Mouse (Mus musculus): ENCODE measurements around the gene Trappc10. TPM values are rescaled to one million over a fixed set of nuclear protein-coding genes. Genes with fewer than 3 reads are reported as not detected.

The Trappc10 gene
- polyA plus RNA-seq, 2 experiments: 19.0 to 32.4 TPM

- H3K4me3 ChIP-seq (replicated peaks; ENCODE audit: low read length): peak overlapping the region; percentile 19
- DNase-seq (ENCODE audit: low spot score) (peak; percentile 14), ATAC-seq (ENCODE audit: low FRiP score, low read depth) (peak; percentile 23; the same call in 1 of the 2 replicates)
- H3K9ac ChIP-seq (ENCODE audit: low read depth, low read length, severe bottlenecking): no peak overlapping the region; the same call in 1 of the 2 replicates
- peaks cover 34% of the 10 kb centered on the region for H3K36me3 ChIP-seq (ENCODE audit: control insufficient read depth, insufficient read depth, low read length)
- H3K4me2 ChIP-seq (replicated peaks; ENCODE audit: low read depth, low read length, severe bottlenecking): peak overlapping the region; percentile 35
- WGBS: 15% methylated on average over 17 of the region's 17 CpGs
- no peak for TF ChIP-seq POLR2A (IDR thresholded peaks at IDR 0.05; ENCODE audit: borderline replicate concordance, extremely low read depth, insufficient read depth, insufficient read length)
- no peak overlapping the region for H3K27ac ChIP-seq (replicated peaks; ENCODE audit: low read depth, low read length)
- peaks cover 9% of the 10 kb centered on the region; the same call in 1 of the 2 replicates for H3K4me1 ChIP-seq (ENCODE audit: control insufficient read depth, insufficient read depth, low read length)
- H3K9me3 ChIP-seq (ENCODE audit: control insufficient read depth, low read length): no peaks in the 10 kb centered on the region
- no peaks in the 10 kb centered on the region for H3K27me3 ChIP-seq (ENCODE audit: control insufficient read depth, insufficient read depth, low read length)
Measured at GRCm38 (mm10) chr10:78159252-78159878, 85.1 kb downstream of the Trappc10 start.

GRCm38 (mm10) chr10:78158041-78158440, 86.4 kb downstream of the Trappc10 start:
- WGBS: 88% methylated on average over 15 of the region's 15 CpGs
- DNase-seq (ENCODE audit: low spot score) (no peak), ATAC-seq (ENCODE audit: low FRiP score, low read depth) (no peak)
- peaks cover 9% of the 10 kb centered on the region; the same call in 1 of the 2 replicates for H3K4me1 ChIP-seq (ENCODE audit: control insufficient read depth, insufficient read depth, low read length)
- H3K36me3 ChIP-seq (ENCODE audit: control insufficient read depth, insufficient read depth, low read length): peaks cover 21% of the 10 kb centered on the region
- no peaks in the 10 kb centered on the region for H3K9me3 ChIP-seq (ENCODE audit: control insufficient read depth, low read length)
- no peaks in the 10 kb centered on the region for H3K27me3 ChIP-seq (ENCODE audit: control insufficient read depth, insufficient read depth, low read length)
- H3K9ac ChIP-seq (ENCODE audit: low read depth, low read length, severe bottlenecking): no peak overlapping the region
- H3K4me2 ChIP-seq (replicated peaks; ENCODE audit: low read depth, low read length, severe bottlenecking): no peak overlapping the region
- no peak overlapping the region for H3K4me3 ChIP-seq (replicated peaks; ENCODE audit: low read length)
- H3K27ac ChIP-seq (replicated peaks; ENCODE audit: low read depth, low read length): no peak overlapping the region
- no peak for TF ChIP-seq POLR2A (IDR thresholded peaks at IDR 0.05; ENCODE audit: borderline replicate concordance, extremely low read depth, insufficient read depth, insufficient read length)

GRCm38 (mm10) chr10:78156926-78157325, 87.5 kb downstream of the Trappc10 start:
- Histone ChIP-seq H3K27ac (replicated peaks; ENCODE audit: low read depth, low read length) (no peak overlapping the region), H3K4me1 (ENCODE audit: control insufficient read depth, insufficient read depth, low read length) (peaks cover 9% of the 10 kb centered on the region; the same call in 1 of the 2 replicates), H3K4me3 (replicated peaks; ENCODE audit: low read length) (no peak overlapping the region), H3K4me2 (replicated peaks; ENCODE audit: low read depth, low read length, severe bottlenecking) (no peak overlapping the region), H3K27me3 (ENCODE audit: control insufficient read depth, insufficient read depth, low read length) (no peaks in the 10 kb centered on the region), H3K9me3 (ENCODE audit: control insufficient read depth, low read length) (no peaks in the 10 kb centered on the region), H3K9ac (ENCODE audit: low read depth, low read length, severe bottlenecking) (no peak overlapping the region), H3K36me3 (ENCODE audit: control insufficient read depth, insufficient read depth, low read length) (0 out of 2 replicates have a peak, but pooled peaks cover 10% of the 10 kb centered on the region)
- no peak for DNase-seq (ENCODE audit: low spot score)
- WGBS: 78% methylated on average over 6 of the region's 6 CpGs
- no peak for ATAC-seq (ENCODE audit: low FRiP score, low read depth)
- no peak for TF ChIP-seq POLR2A (IDR thresholded peaks at IDR 0.05; ENCODE audit: borderline replicate concordance, extremely low read depth, insufficient read depth, insufficient read length)

- Histone ChIP-seq H3K27ac (replicated peaks; ENCODE audit: low read depth, low read length) (no peak overlapping the region), H3K9me3 (ENCODE audit: control insufficient read depth, low read length) (no peaks in the 10 kb centered on the region), H3K36me3 (ENCODE audit: control insufficient read depth, insufficient read depth, low read length) (no peaks in the 10 kb centered on the region), H3K9ac (ENCODE audit: low read depth, low read length, severe bottlenecking) (no peak overlapping the region), H3K4me3 (replicated peaks; ENCODE audit: low read length) (no peak overlapping the region), H3K27me3 (ENCODE audit: control insufficient read depth, insufficient read depth, low read length) (no peaks in the 10 kb centered on the region), H3K4me1 (ENCODE audit: control insufficient read depth, insufficient read depth, low read length) (no peaks in the 10 kb centered on the region), H3K4me2 (replicated peaks; ENCODE audit: low read depth, low read length, severe bottlenecking) (no peak overlapping the region)
- TF ChIP-seq POLR2A (IDR thresholded peaks at IDR 0.05; ENCODE audit: borderline replicate concordance, extremely low read depth, insufficient read depth, insufficient read length): no peak
- ATAC-seq (ENCODE audit: low FRiP score, low read depth) (no peak), DNase-seq (ENCODE audit: low spot score) (no peak)
- WGBS: 63% methylated on average over 10 of the region's 10 CpGs
Measured at GRCm38 (mm10) chr10:78148834-78149766, 95.3 kb downstream of the Trappc10 start.

GRCm38 (mm10) chr10:78147908-78148441, 96.5 kb downstream of the Trappc10 start:
- TF ChIP-seq POLR2A (IDR thresholded peaks at IDR 0.05; ENCODE audit: borderline replicate concordance, extremely low read depth, insufficient read depth, insufficient read length): no peak
- Histone ChIP-seq H3K9me3 (ENCODE audit: control insufficient read depth, low read length) (no peaks in the 10 kb centered on the region), H3K27ac (replicated peaks; ENCODE audit: low read depth, low read length) (no peak overlapping the region), H3K4me3 (replicated peaks; ENCODE audit: low read length) (no peak overlapping the region), H3K4me1 (ENCODE audit: control insufficient read depth, insufficient read depth, low read length) (no peaks in the 10 kb centered on the region), H3K4me2 (replicated peaks; ENCODE audit: low read depth, low read length, severe bottlenecking) (no peak overlapping the region), H3K27me3 (ENCODE audit: control insufficient read depth, insufficient read depth, low read length) (no peaks in the 10 kb centered on the region), H3K9ac (ENCODE audit: low read depth, low read length, severe bottlenecking) (no peak overlapping the region), H3K36me3 (ENCODE audit: control insufficient read depth, insufficient read depth, low read length) (no peaks in the 10 kb centered on the region)
- ATAC-seq (ENCODE audit: low FRiP score, low read depth) (no peak), DNase-seq (ENCODE audit: low spot score) (no peak)
- WGBS: 73% methylated on average over 4 of the region's 4 CpGs

Measured in limb, embryonic 14.5 days (tissue).